Mouse (Mus musculus) embryonic facial prominence, embryonic 15.5 days (tissue): ENCODE measurements around the gene Unc5b. TPM values are rescaled to one million over a fixed set of nuclear protein-coding genes. Genes with fewer than 3 reads are reported as not detected.

Experiments
- ATAC-seq: fragments of 200-750 bp; cut with Nextera tagmentation; 2 replicates; pipeline ENCODE4 v1.8.0; 2017; ENCODE audit warnings: low read depth, moderate TSS enrichment; ENCODE audit not compliant: insufficient number of reproducible peaks, low FRiP score, low TSS enrichment
- H3K27ac ChIP-seq: fragments of 300-500 bp; sonication (generic); replicated peaks from 2 replicates; pipeline ENCODE4 v1.5.1; 2015; ENCODE audit warnings: mild to moderate bottlenecking, inconsistent platforms
- H3K27me3 ChIP-seq: fragments of 300-500 bp; sonication (generic); 2 replicates; pipeline ENCODE4 v1.6.1; 2015; ENCODE audit warnings: inconsistent platforms
- H3K36me3 ChIP-seq: fragments of 300-500 bp; sonication (generic); 2 replicates; pipeline ENCODE4 v1.6.1; 2015; ENCODE audit warnings: mild to moderate bottlenecking, inconsistent platforms
- H3K4me1 ChIP-seq: fragments of 300-500 bp; sonication (generic); 2 replicates; pipeline ENCODE4 v1.6.1; 2015; ENCODE audit warnings: inconsistent platforms
- H3K4me2 ChIP-seq: fragments of 300-500 bp; sonication (generic); replicated peaks from 2 replicates; pipeline ENCODE4 v1.6.1; 2015; ENCODE audit warnings: mild to moderate bottlenecking, inconsistent platforms
- H3K4me3 ChIP-seq: fragments of 300-500 bp; sonication (generic); replicated peaks from 2 replicates; pipeline ENCODE4 v1.5.1; 2015; ENCODE audit warnings: mild to moderate bottlenecking, inconsistent platforms
- H3K9ac ChIP-seq: fragments of 300-500 bp; sonication (generic); 2 replicates; pipeline ENCODE4 v1.6.1; 2015; ENCODE audit warnings: inconsistent platforms
- H3K9me3 ChIP-seq: fragments of 300-500 bp; sonication (generic); replicated peaks from 2 replicates; pipeline ENCODE4 v1.6.1; 2016; ENCODE audit warnings: inconsistent platforms
- WGBS: fragments of 180-500 bp; shearing (Covaris S2); methylation state at CpG from one replicate; pipeline ENCODE4 v1.1.7; 2015; 5-methylcytosine and 5-hydroxymethylcytosine counted together
- polyA plus RNA-seq: library from polyadenylated mRNA; unstranded; fragments of >200 nt; fragmentation: Nextera tagmentation; extraction: Ambion mirVana; gene quantifications from 2 replicates; pipeline ENCODE4 v1.2.1, GENCODE M21; 2015

Gene Unc5b
- polyA plus RNA-seq, 1 experiment from 2014 or later = 7.5 TPM

DNA sequence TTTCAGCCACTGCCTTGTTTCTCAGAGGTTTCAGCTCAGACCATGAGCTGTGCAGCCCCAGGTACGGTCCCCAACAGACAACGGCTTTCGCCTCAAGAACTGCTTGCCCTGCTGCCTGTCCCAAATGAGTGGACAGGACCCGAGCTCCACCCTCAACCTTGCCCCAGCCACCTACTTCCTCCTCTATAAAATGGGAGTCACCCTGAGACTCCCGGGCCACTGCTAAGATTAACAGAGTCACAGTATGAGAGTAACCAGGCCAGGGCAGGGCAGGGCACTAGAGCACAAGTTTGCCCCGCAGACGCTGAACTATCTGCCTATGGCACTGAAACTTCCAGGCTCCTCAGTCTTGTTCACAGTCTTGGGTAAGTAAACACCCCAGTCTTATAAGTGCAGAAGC lies 34.9 kb downstream of the Unc5b start:
- no peak overlapping the region for H3K27ac ChIP-seq
- peaks cover 64% of the 10 kb centered on the region for H3K4me1 ChIP-seq
- WGBS = 83% methylated on average over 7 of the region's 7 CpGs
- ATAC-seq = no peak
- H3K36me3 ChIP-seq = no peaks in the 10 kb centered on the region
- 0 out of 2 replicates have a peak, but pooled peaks cover 7% of the 10 kb centered on the region for H3K27me3 ChIP-seq
- no peak overlapping the region for H3K4me2 ChIP-seq
- no peak overlapping the region for H3K4me3 ChIP-seq
- no peaks in the 10 kb centered on the region for H3K9me3 ChIP-seq
- no peak overlapping the region for H3K9ac ChIP-seq

GRCm38 (mm10) chr10:60796028-60796427 lies 35.4 kb downstream of the Unc5b start:
- Histone ChIP-seq H3K4me3 (no peak overlapping the region), H3K27ac (0 out of 2 replicates have a peak overlapping the region, but pooled peaks have one; percentile 44), H3K9me3 (no peaks in the 10 kb centered on the region), H3K4me2 (no peak overlapping the region), H3K9ac (no peak overlapping the region), H3K4me1 (peaks cover 60% of the 10 kb centered on the region), H3K36me3 (no peaks in the 10 kb centered on the region), H3K27me3 (0 out of 2 replicates have a peak, but pooled peaks cover 4% of the 10 kb centered on the region)
- ATAC-seq = no peak; the same call in 1 of the 2 replicates
- 57% methylated on average over 5 of the region's 5 CpGs for WGBS

DNA sequence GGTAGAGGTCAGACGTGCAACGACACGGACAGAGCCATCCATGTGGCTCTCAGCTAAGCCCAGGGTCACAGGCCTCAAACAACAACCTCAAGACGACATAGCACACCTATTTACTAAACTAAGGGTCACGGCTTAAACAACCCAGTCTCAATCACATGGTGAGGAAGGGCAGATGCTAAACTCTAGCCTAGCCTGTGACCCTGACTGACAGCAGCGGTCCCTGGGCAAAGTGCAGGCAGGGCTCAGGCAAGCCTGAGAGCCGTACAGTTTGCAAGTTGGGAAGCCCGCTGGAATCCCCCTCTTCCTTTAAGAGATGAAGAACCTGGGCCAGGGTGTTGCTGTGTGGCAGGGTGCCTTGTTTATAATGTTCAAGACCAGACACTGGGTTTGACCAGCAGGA lies 36.6 kb downstream of the Unc5b start:
- Histone ChIP-seq H3K4me1 (peaks cover 48% of the 10 kb centered on the region), H3K27me3 (no peaks in the 10 kb centered on the region), H3K27ac (peak overlapping the region; percentile 48), H3K9ac (no peak overlapping the region), H3K4me2 (no peak overlapping the region), H3K4me3 (no peak overlapping the region), H3K9me3 (no peaks in the 10 kb centered on the region), H3K36me3 (no peaks in the 10 kb centered on the region)
- 41% methylated on average over 8 of the region's 8 CpGs for WGBS
- ATAC-seq = no peak

GRCm38 (mm10) chr10:60794374-60794773 lies 37.0 kb downstream of the Unc5b start:
- peak overlapping the region; percentile 48 for H3K27ac ChIP-seq
- 27% methylated on average over 11 of the region's 11 CpGs for WGBS
- ATAC-seq = peak; percentile 86
- no peaks in the 10 kb centered on the region for H3K36me3 ChIP-seq
- H3K4me1 ChIP-seq = peaks cover 48% of the 10 kb centered on the region
- no peaks in the 10 kb centered on the region for H3K27me3 ChIP-seq
- no peak overlapping the region for H3K4me3 ChIP-seq
- H3K4me2 ChIP-seq = no peak overlapping the region
- no peaks in the 10 kb centered on the region for H3K9me3 ChIP-seq
- H3K9ac ChIP-seq = no peak overlapping the region

DNA sequence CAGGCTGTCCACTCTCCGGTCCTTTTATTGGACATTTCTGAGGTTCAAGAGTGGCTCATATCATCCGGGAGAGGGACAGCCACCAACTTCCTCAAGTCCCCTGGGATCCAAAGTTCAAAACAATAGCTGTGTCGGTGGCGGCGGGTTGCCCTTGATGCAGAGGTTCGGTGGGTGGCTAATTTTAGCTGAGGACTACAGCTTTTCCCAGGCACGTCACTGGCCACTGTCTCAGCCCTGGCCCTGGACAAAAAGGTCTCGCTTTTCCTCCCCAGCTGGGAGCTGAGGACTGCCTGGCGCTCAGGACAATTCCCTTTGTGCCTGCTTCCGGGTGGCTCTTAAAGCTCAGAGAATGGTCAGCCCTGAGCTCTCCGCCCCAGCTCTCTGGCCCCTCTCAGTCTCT lies 38.5 kb downstream of the Unc5b start:
- Histone ChIP-seq H3K4me3 (no peak overlapping the region), H3K27me3 (no peaks in the 10 kb centered on the region), H3K4me1 (peaks cover 48% of the 10 kb centered on the region), H3K27ac (no peak overlapping the region), H3K36me3 (no peaks in the 10 kb centered on the region), H3K9ac (no peak overlapping the region), H3K4me2 (no peak overlapping the region), H3K9me3 (no peaks in the 10 kb centered on the region)
- no peak for ATAC-seq
- 36% methylated on average over 11 of the region's 11 CpGs for WGBS

GRCm38 (mm10) chr10:60792365-60792764 lies 39.0 kb downstream of the Unc5b start:
- H3K36me3 ChIP-seq = no peaks in the 10 kb centered on the region
- peaks cover 53% of the 10 kb centered on the region for H3K4me1 ChIP-seq
- H3K9ac ChIP-seq = no peak overlapping the region
- no peaks in the 10 kb centered on the region for H3K27me3 ChIP-seq
- no peak overlapping the region for H3K4me2 ChIP-seq
- no peaks in the 10 kb centered on the region for H3K9me3 ChIP-seq
- ATAC-seq = no peak
- WGBS = 45% methylated on average over 10 of the region's 10 CpGs
- no peak overlapping the region for H3K27ac ChIP-seq
- H3K4me3 ChIP-seq = no peak overlapping the region

GRCm38 (mm10) chr10:60790912-60791311 lies 40.5 kb downstream of the Unc5b start:
- Histone ChIP-seq H3K9ac (no peak overlapping the region), H3K27me3 (no peaks in the 10 kb centered on the region), H3K27ac (no peak overlapping the region), H3K36me3 (no peaks in the 10 kb centered on the region), H3K4me1 (peaks cover 43% of the 10 kb centered on the region), H3K4me3 (no peak overlapping the region), H3K4me2 (no peak overlapping the region), H3K9me3 (no peaks in the 10 kb centered on the region)
- ATAC-seq = no peak
- WGBS = 72% methylated on average over 6 of the region's 6 CpGs

- Histone ChIP-seq H3K4me3 (no peak overlapping the region), H3K9me3 (no peaks in the 10 kb centered on the region), H3K36me3 (no peaks in the 10 kb centered on the region), H3K4me1 (0 out of 2 replicates have a peak, but pooled peaks cover 15% of the 10 kb centered on the region), H3K4me2 (no peak overlapping the region), H3K27ac (no peak overlapping the region), H3K9ac (no peak overlapping the region), H3K27me3 (no peaks in the 10 kb centered on the region)
- WGBS = 77% methylated on average over 16 of the region's 16 CpGs
- ATAC-seq = no peak
Observed at GRCm38 (mm10) chr10:60787303-60788074, 43.9 kb downstream of the Unc5b start.

DNA sequence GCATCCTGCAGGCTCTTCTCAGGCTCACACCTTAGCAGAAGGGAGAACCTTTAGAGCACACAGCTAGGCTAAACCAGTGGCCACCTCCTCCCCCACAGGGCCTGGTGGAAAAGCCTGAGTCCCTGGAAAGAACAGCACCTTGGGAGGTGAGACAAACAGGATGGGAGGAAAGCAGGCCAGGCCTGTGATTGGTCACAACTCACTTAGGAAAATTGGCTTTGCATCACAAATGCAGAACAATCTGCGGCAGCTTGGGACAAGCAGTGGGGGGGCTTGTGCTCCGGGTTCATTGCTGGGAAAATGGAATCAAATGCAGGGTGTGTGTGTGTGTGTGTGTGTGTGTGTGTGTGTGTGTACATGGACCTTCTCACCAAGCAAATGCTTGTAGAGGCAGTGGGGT lies 47.8 kb downstream of the Unc5b start:
- H3K36me3 ChIP-seq = no peaks in the 10 kb centered on the region
- H3K4me3 ChIP-seq = no peak overlapping the region
- 18% methylated on average over 2 of the region's 2 CpGs for WGBS
- H3K27ac ChIP-seq = no peak overlapping the region
- ATAC-seq = no peak
- H3K4me2 ChIP-seq = no peak overlapping the region
- H3K9me3 ChIP-seq = no peaks in the 10 kb centered on the region
- no peak overlapping the region for H3K9ac ChIP-seq
- H3K4me1 ChIP-seq = peaks cover 10% of the 10 kb centered on the region; the same call in 1 of the 2 replicates
- H3K27me3 ChIP-seq = no peaks in the 10 kb centered on the region

DNA sequence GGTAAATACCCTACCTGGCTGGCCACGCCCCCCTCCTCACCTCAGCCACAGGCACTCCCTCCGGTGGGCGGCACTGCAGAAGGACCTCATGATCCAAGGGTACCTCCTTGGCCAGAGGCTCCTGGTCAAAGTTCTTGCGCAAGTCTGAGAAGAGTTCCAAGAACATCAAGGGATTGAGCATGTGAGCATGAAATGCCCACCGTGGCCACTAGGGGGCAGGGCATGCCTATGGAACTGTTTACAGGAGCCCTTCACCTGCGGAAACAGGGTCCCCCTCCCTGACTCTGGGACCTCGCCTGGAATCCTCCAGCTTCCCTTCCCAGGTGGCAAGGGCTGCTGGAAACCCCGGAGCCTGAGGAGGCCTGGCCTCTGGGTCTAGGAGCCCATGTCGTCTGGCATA lies 51.8 kb downstream of the Unc5b start:
- H3K9ac ChIP-seq = no peak overlapping the region
- H3K9me3 ChIP-seq = no peaks in the 10 kb centered on the region
- H3K27ac ChIP-seq = no peak overlapping the region
- ATAC-seq = 0 out of 2 replicates have a peak, but pooled peaks have one; percentile 8
- peak overlapping the region; percentile 40 for H3K4me2 ChIP-seq
- peaks cover 4% of the 10 kb centered on the region; the same call in 1 of the 2 replicates for H3K4me1 ChIP-seq
- H3K27me3 ChIP-seq = no peaks in the 10 kb centered on the region
- WGBS = 13% methylated on average over 9 of the region's 9 CpGs
- H3K4me3 ChIP-seq = no peak overlapping the region
- H3K36me3 ChIP-seq = 0 out of 2 replicates have a peak, but pooled peaks cover 3% of the 10 kb centered on the region

DNA sequence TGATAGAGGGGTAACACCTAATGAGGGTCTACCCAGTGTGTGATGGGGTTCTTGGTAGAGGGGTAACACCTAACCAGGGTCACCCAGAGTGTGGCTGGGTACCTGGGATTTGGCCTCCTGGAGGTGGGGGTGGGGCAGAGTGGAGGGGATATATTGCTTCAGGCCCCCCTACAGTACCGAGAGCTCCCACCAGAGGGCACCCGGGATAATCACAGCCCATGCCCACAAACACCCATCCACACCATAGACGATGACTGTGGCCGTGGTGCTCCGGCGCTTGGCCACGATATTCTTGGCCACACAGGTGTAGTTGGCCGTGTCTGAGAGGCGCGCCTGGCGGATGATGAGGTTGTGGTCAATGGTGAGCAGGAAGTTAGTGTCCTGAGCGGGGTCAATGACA lies 52.8 kb downstream of the Unc5b start:
- H3K4me1 ChIP-seq = peaks cover 4% of the 10 kb centered on the region; the same call in 1 of the 2 replicates
- WGBS = 69% methylated on average over 12 of the region's 12 CpGs
- no peaks in the 10 kb centered on the region for H3K9me3 ChIP-seq
- no peak overlapping the region for H3K4me3 ChIP-seq
- ATAC-seq = no peak
- H3K4me2 ChIP-seq = no peak overlapping the region
- peaks cover 5% of the 10 kb centered on the region; the same call in 1 of the 2 replicates for H3K36me3 ChIP-seq
- H3K27ac ChIP-seq = no peak overlapping the region
- H3K9ac ChIP-seq = no peak overlapping the region
- H3K27me3 ChIP-seq = no peaks in the 10 kb centered on the region
